Mouse (Mus musculus): ENCODE results near the gene Susd4.

Gene Susd4

GRCm38 (mm10) chr1:182918718-182919346 is 155.2 kb downstream of the Susd4 start:
- DNase-seq (ENCODE audit: low read depth): no peak

GRCm38 (mm10) chr1:182922824-182923223 is 159.2 kb downstream of the Susd4 start:
- DNase-seq (ENCODE audit: low read depth): no peak

GRCm38 (mm10) chr1:182926465-182926864 is 162.8 kb downstream of the Susd4 start:
- DNase-seq (ENCODE audit: low read depth): no peak

GRCm38 (mm10) chr1:182927878-182928851 is 164.5 kb downstream of the Susd4 start:
- peak; percentile 43 for DNase-seq (ENCODE audit: low read depth)

GRCm38 (mm10) chr1:182935469-182935868 is 171.8 kb downstream of the Susd4 start:
- no peak for DNase-seq (ENCODE audit: low read depth)

- DNase-seq (ENCODE audit: low read depth): no peak
Measured at GRCm38 (mm10) chr1:182937486-182938120, 173.9 kb downstream of the Susd4 start.

- DNase-seq (ENCODE audit: low read depth): no peak
Measured at GRCm38 (mm10) chr1:182941921-182942320, 178.3 kb downstream of the Susd4 start.

GRCm38 (mm10) chr1:182943911-182944310 is 180.3 kb downstream of the Susd4 start:
- no peak for DNase-seq (ENCODE audit: low read depth)

- peak; percentile 22 for DNase-seq (ENCODE audit: low read depth)
Measured at GRCm38 (mm10) chr1:182944638-182945037, 181.0 kb downstream of the Susd4 start.

GRCm38 (mm10) chr1:182945561-182945960 is 181.9 kb downstream of the Susd4 start:
- DNase-seq (ENCODE audit: low read depth): no peak

Measured in c-Kit-positive CD71-negative TER-119-negative erythroid progenitor cells, embryonic 14.5 days (primary cell).